Mouse (Mus musculus) hindbrain, embryonic 16.5 days (tissue): Measurements from ENCODE around the gene Lce1h. TPM values are rescaled to one million over a fixed set of nuclear protein-coding genes. Genes with fewer than 3 reads are reported as not detected.

Source experiments
- ATAC-seq: fragments of 200-750 bp; cut with Nextera tagmentation; 2 replicates; pipeline ENCODE4 v1.8.0; 2017; ENCODE audit warnings: moderate TSS enrichment, moderate library complexity
- H3K27ac ChIP-seq: fragments of 300-500 bp; sonication (generic); 2 replicates; pipeline ENCODE4 v1.5.1; 2014; ENCODE audit warnings: low read depth, mild to moderate bottlenecking, control low read depth, low read length, moderate library complexity
- H3K27me3 ChIP-seq: fragments of 300-500 bp; sonication (generic); replicated peaks from 2 replicates; pipeline ENCODE4 v1.6.1; 2014; ENCODE audit warnings: low read length; ENCODE audit not compliant: control insufficient read depth, insufficient read depth
- H3K36me3 ChIP-seq: fragments of 300-500 bp; sonication (generic); 2 replicates; pipeline ENCODE4 v1.6.1; 2014; ENCODE audit warnings: mild to moderate bottlenecking, low read length, moderate library complexity, mixed read lengths; ENCODE audit not compliant: control insufficient read depth, insufficient read depth
- H3K4me1 ChIP-seq: fragments of 300-500 bp; sonication (generic); 2 replicates; pipeline ENCODE4 v1.6.1; 2014; ENCODE audit warnings: low read depth, low read length; ENCODE audit not compliant: control insufficient read depth, insufficient read depth
- H3K4me2 ChIP-seq: fragments of 300-500 bp; sonication (generic); 2 replicates; pipeline ENCODE4 v1.6.1; 2014; ENCODE audit warnings: mild to moderate bottlenecking, low read length, control low read depth, moderate library complexity
- H3K4me3 ChIP-seq: fragments of 300-500 bp; sonication (generic); 2 replicates; pipeline ENCODE4 v1.5.1; 2014; ENCODE audit warnings: mild to moderate bottlenecking, low read length, control low read depth, moderate library complexity
- H3K9ac ChIP-seq: fragments of 300-500 bp; sonication (generic); 2 replicates; pipeline ENCODE4 v1.6.1; 2014; ENCODE audit warnings: low read depth, mild to moderate bottlenecking, control low read depth, low read length, moderate library complexity
- H3K9me3 ChIP-seq: fragments of 300-500 bp; sonication (generic); 2 replicates; pipeline ENCODE4 v1.6.1; 2014; ENCODE audit warnings: mild to moderate bottlenecking, low read length, moderate library complexity; ENCODE audit not compliant: control insufficient read depth
- polyA plus RNA-seq: library from polyadenylated mRNA; unstranded; fragments of >200 nt; fragmentation: Nextera tagmentation; extraction: Ambion mirVana; gene quantifications from 2 replicates; pipeline ENCODE4 v1.2.1, GENCODE M21; 2015

Gene Lce1h
- polyA plus RNA-seq, 1 experiment from 2014 or later = not detected

GRCm38 (mm10) chr3:92715122-92715521, 49.7 kb downstream of the Lce1h start:
- Histone ChIP-seq H3K4me1 (no peaks in the 10 kb centered on the region), H3K27me3 (no peaks in the 10 kb centered on the region), H3K4me3 (no peak overlapping the region), H3K27ac (no peak overlapping the region), H3K9ac (no peak overlapping the region), H3K9me3 (no peaks in the 10 kb centered on the region), H3K36me3 (no peaks in the 10 kb centered on the region), H3K4me2 (no peak overlapping the region)
- ATAC-seq = no peak

Other genes starting within 250 kb of the Lce1h start
- not detected in 2 replicates for gene 2310046K23Rik, start 230.6 kb downstream of the Lce1h start, polyA plus RNA-seq
- not detected in 2 replicates for gene Ivl, start 191.3 kb downstream of the Lce1h start, polyA plus RNA-seq
- gene Smcp, start 176.1 kb downstream of the Lce1h start, polyA plus RNA-seq = not detected in 2 replicates
- not detected in 2 replicates for gene 2210017I01Rik, start 157.6 kb downstream of the Lce1h start, polyA plus RNA-seq
- gene Lce6a, start 143.4 kb downstream of the Lce1h start, polyA plus RNA-seq = not detected in 2 replicates
- not detected in 2 replicates for gene Lce1a1, start 116.8 kb downstream of the Lce1h start, polyA plus RNA-seq
- gene Lce1b, start 108.1 kb downstream of the Lce1h start, polyA plus RNA-seq = not detected in 2 replicates
- gene Lce1a2, start 94.8 kb downstream of the Lce1h start, polyA plus RNA-seq = not detected in 2 replicates
- gene Lce1c, start 85.8 kb downstream of the Lce1h start, polyA plus RNA-seq = not detected in 2 replicates
- not detected in 2 replicates for gene Lce1d, start 77.9 kb downstream of the Lce1h start, polyA plus RNA-seq
- not detected in 2 replicates for gene Lce1e, start 56.0 kb downstream of the Lce1h start, polyA plus RNA-seq
- not detected in 2 replicates for gene Lce1f, start 44.7 kb downstream of the Lce1h start, polyA plus RNA-seq
- gene Gm38119, start 26.0 kb downstream of the Lce1h start, polyA plus RNA-seq = not detected in 2 replicates
- gene Lce1g, start 12.7 kb downstream of the Lce1h start, polyA plus RNA-seq = not detected in 2 replicates
- gene Lce1i, start 13.8 kb upstream of the Lce1h start, polyA plus RNA-seq = not detected in 2 replicates
- gene Lce1j, start 25.4 kb upstream of the Lce1h start, polyA plus RNA-seq = not detected in 2 replicates
- gene Lce1k, start 42.8 kb upstream of the Lce1h start, polyA plus RNA-seq = not detected in 2 replicates
- not detected in 2 replicates for gene Kprp, start 62.2 kb upstream of the Lce1h start, polyA plus RNA-seq
- gene Lce1l, start 86.2 kb upstream of the Lce1h start, polyA plus RNA-seq = not detected in 2 replicates
- gene 2310050C09Rik, start 105.2 kb upstream of the Lce1h start, polyA plus RNA-seq = not detected in 2 replicates
- not detected in 2 replicates for gene Lce3a, start 161.2 kb upstream of the Lce1h start, polyA plus RNA-seq
- gene Lce3b, start 167.9 kb upstream of the Lce1h start, polyA plus RNA-seq = not detected in 2 replicates
- 0.89 TPM in 1 of 2 replicates, not detected in the other for gene Lce3c, start 179.4 kb upstream of the Lce1h start, polyA plus RNA-seq
- gene Lce3d, start 192.3 kb upstream of the Lce1h start, polyA plus RNA-seq = not detected in 2 replicates
- gene Lce3e, start 202.0 kb upstream of the Lce1h start, polyA plus RNA-seq = not detected in 2 replicates
- not detected in 2 replicates for gene Lce3f, start 227.2 kb upstream of the Lce1h start, polyA plus RNA-seq